Mouse (Mus musculus) gastrocnemius, postnatal 10 days (tissue): Measurements from ENCODE around the gene Rapgef4. TPM values are rescaled to one million over a fixed set of nuclear protein-coding genes. Genes with fewer than 3 reads are reported as not detected.
A peak's percentile ranks its signal among the peaks of the same experiment; 100 is the strongest.

Experiments
- DNase-seq: peaks from one replicate; pipeline ENCODE4 v3.0.0; 2021; ENCODE audit warnings: mixed read lengths
- total RNA-seq, 2 experiments: library from RNA; stranded (reverse); gene quantifications; 2 replicates each; pipeline ENCODE4 v1.2.3; 2021

Rapgef4 gene
- total RNA-seq, 2 experiments from 2014 or later, result 2.4 to 4.4 TPM

DNA sequence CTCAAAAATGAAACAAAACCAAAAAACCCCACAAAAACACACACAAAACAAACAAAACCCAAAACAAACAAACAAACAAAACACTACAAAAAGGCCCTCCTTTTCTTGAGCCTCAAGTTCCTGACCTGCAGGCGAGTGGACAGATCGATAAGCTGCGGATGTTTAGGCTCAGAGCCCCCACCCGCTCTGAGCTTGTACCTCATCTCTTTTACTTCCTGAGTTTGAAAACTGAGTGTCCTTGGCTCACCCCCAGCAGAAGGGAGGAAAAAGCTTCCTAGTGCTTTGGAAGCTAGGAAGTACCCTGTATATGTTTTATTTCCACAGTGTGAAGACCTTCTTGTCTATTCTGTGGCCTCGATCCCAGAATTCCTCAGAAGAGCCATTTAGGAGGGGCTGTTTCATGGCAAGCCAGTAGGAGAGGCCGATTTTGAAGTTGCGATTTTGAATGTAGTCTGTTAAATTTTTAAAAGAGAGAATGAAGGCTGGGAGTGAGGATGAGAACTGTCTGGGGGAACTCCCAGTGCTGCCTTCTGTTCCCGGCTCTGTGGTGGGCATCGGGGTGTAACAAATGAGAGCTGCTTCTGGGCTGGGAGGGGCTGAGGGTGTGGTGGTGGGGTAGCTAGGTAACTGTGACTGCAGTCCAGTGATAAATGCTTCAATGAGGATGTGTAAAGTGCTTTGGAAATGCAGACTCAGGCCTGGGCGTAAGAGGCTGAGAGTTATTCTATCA is 2.0 kb downstream of the Rapgef4 start:
- DNase-seq, result no peak

DNA sequence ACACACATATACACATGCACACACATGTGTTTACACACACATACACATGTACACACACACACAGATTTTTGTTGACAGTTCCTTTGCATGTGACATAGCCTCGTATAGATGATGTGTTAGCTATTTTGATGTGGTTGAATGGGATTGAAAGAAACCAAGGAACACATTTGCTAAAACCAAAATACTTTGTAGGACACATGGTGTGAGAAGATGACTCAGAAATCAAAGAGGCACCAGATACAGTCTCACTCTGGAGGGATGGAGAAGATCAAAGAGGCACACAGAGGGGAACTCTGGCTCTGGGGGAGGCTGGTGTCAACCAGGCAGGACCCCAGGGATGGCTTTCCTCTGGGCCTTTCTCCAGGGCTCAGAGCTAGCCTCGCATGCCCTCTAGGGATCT is 4.7 kb downstream of the Rapgef4 start:
- no peak for DNase-seq

DNA sequence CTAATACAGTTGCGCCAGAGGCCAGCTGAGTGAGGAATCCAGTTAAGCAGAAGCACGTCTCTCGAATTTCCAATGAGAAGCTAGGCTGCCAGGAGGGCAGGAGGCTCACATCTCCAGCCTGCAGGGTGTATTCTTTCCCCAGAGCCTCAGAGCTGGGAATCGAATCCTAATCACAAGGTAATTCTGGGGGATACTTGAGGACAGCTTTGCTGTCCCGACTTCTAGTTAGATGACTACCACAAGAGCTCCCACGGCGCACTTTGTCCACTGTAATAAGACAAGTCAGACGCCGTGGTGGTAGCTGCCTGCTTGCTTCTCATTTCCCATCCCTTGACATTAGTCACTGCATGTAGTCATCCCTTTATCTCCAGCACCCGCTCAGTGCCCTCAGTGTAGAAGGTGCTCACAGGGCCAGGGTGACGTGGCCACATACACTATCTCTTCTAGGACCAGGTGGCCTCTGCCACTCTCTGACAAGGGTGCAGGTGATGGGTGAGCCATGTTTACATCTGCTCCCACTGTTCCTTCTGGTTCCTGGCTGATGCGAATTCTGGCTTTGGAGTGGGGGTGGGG is 5.3 kb downstream of the Rapgef4 start:
- DNase-seq, result no peak

DNA sequence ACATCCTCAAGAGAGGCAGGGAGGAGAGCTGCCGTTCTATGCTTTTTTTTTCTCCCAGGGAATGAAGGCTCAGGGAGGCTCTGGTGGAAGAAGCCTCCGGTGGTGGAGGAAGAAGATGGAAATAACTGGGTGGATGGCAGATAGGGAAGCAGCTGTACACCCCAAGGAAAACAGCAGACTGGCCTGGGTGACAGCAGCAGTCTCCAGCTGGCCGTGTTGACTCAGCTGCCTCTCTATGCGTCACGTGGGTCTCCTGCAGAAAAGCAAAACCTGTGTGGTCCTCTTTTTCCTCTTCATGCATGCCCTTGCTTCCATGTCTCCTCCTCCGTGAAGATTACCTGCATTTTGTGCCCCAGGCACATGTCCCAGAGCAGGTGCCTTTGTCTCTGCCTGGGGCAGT is 7.5 kb downstream of the Rapgef4 start:
- DNase-seq, result no peak

DNA sequence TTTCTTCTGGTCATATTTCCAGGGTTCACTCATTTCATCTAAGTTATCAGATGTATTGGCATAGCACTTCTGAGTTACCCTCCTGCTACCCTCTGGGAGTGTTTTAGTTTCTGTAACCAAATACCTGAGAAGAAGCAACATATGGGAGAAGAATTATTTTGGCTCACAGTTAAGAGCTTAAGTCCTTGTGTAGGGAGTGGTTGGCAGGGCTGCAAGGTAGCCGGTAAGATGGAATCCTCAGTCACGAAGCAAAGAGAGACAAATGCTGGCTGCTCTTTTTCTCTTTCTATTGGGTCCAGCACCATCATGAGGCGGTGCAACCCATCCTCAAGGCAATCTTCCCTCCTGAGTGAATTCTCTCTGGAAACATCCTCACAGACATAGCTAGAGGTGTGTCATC is 11.1 kb downstream of the Rapgef4 start:
- no peak for DNase-seq

DNA sequence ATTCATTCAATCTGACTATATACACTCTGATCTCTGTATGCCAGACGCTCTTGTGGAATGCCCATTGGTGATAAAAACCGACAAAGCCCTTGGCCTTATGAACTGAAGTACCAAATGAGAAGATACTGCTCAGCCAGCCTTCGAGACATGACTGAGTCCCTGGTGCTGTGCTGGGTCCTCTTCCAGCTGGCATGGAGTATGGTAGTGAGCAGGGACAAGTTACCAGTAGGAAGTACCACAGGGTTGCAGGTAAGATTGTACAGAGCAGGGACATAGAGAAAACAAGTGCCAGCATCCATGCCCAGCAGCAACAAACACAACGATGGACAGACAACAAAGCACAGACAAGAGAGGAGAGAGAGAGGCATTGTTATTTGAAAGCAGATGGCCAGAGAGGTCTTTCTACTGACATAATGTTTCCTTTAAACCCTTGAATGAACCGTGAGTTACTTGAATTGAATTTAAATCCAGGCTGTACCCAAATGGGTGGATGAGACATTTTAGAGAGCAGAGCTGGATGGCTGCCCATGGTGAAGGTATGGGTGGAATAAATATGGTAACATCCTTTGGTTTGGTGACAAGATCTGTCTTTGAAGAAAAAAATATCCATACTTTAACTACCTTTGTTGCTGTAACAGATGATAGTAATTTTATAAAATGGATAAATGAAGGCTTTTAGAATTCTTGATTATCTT is 12.8 kb downstream of the Rapgef4 start:
- DNase-seq, result no peak

DNA sequence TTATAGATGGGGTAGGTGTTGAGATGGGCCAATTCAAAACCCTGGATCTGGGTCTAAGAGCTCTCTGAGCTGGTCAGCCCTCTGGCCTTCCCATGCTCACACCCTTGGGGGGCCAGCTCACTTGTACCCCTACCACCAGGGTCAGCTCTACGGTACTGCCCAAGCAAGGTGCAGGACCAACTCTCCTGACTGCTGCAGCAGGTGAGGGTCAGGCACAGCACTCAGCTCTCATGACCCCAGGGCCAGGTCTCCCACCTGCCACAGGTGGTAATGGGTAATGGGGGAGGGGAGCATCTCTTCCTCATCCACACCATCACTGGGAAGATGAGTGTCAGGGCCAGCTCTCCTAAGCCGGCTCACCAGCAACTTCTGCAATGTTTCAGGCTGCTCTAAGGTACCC is 17.5 kb downstream of the Rapgef4 start:
- no peak for DNase-seq

DNA sequence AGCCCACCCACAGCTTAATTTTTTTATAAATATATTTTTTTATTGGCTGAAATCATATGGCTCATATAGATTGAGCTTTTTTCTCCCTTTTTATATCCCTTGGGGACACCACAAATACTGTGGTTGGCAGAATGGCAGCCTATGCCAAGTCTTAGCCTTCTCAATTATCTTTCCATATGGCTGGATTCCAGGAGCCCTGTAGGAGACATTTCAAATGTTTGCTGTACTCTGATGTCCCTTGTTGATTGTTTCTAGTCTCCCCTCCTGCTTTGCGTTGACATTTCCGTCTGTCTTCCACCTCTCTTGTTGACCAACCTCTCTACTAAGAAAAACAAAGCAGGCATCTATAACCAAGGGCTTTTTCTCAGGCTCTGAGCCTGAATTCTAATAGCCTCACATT is 19.1 kb downstream of the Rapgef4 start:
- no peak for DNase-seq

DNA sequence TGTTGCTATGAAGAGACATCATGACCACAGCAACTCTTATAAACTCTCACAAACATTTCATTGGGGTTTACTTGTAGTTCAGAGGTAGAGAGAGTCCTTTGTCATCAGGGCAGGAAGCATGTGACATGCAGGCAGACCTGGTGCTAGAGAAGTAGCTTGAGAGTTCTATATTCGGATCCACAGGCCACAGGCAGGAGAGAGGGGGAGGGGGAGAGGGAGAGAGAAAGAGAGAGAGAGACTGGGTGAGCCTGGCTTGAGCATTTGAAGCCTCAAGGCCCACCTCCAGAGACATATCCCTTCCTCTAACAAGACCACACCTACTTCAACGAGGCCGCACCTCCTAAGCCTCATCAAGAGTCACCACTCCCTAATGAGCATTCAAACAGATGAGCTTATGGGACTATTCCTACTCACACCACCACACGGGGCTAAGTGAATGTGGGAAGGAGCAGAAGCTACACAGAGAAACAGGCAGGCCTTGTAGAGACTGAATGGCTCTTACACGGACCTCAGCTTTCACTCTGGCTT is 21.9 kb downstream of the Rapgef4 start:
- DNase-seq, result no peak

DNA sequence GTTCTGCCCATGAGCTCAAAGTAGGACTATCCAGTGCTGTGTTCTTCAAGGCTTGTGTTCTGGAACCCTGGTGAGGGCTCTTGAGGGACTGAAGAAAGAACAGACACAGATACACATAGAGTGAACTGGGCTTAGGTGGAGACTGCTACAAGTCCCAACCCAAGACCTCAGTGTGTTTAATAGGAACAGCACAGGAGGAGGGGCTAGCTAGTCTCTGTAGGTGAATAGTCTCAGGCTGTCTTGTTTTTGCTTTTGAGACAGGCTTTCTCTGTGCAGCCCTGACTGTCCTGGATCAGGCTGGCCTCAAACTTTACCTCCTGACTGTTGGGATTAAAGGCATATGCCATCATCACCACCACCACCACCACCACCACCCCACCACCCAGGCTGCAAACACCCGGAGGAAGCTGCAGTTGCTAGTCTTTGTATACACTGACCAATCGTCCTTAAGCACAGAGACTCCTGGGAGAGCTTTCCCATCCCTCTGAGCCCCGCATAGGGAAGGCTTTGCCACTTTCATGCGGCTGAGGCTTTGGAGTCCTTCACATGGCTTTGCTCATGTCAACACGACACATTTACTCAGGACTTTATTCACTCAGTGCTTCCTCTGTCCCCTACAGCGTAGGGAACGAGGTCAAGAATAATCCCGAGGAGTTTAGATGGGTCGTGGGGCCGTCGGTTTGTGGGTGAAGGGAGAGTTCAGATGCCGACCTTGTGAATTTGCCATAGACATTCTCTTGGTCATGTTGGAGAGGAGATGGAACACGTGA is 22.9 kb downstream of the Rapgef4 start:
- DNase-seq, result no peak

DNA sequence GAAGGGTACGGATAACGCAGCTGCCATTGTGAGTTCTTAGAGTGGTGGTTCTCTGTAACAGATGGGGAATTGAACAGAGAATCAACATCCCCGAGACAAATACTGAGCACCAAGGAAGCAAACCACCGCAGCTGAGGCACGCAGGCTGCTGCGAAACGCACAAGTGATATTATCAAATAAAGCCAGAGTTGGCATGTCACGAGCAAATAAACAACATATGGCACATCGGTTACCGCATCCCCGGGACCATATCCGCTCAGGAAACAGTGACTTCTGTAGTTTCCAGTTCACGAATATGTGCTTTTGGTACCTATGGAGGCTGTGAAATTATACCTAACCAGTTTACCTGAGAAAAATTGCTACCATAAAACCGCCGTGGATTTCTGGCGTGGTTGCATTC is 24.0 kb downstream of the Rapgef4 start:
- DNase-seq, result no peak

DNA sequence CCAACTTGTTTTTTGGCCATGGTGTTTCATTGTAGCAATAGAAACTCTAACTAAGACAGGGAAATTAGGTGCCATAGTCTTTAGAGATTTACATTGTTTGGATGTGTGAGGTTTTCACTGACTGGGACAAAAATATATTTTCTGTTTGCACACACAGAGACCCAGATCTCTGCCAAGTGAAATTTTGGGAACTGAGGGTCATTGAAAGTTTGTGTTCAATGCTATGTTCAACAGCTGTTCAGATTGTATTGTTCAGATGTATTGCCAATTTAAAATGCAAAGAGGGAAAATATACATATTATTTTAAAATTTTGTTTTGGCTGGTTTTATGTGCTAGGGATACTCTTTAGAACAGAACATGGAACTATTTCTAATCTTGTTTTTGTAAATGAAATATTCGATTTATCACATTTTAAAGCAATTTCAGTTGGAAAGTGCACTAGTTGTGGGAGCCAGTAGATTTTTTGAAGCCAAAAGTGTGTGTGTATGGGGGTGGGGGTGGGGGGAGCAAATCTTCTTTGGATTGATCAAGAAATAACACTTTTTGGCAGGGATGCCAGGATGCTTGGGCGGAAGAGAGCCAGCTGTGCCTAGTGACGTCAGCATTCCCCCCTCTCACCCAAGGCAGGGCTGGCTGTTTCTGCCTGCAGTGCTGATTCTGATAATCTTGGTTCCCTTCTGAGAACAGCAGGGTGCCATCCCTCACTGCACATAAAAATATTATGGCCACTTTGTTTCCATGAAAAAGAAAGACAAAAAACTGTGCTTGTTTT is 28.6 kb downstream of the Rapgef4 start:
- DNase-seq, result peak; percentile 16

DNA sequence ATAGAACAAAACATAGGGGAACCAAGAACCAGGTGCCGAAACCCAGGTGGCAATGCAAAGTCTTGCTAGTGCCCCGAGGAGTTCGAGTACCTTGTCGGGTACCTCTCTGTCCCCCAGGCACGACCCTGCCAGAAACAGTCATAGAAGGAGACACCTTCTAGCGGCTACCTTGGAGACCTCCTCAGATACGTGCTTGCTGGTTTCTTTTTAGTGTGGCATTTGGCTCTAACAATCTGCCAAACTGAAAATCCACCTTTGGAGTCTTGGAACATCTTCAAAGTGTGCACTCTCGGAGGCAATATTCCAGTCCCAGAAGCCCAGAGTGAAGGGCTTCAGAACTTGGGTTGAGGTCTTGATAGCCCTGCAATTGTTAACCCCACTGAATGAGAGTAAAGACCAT is 34.3 kb downstream of the Rapgef4 start:
- DNase-seq, result no peak

DNA sequence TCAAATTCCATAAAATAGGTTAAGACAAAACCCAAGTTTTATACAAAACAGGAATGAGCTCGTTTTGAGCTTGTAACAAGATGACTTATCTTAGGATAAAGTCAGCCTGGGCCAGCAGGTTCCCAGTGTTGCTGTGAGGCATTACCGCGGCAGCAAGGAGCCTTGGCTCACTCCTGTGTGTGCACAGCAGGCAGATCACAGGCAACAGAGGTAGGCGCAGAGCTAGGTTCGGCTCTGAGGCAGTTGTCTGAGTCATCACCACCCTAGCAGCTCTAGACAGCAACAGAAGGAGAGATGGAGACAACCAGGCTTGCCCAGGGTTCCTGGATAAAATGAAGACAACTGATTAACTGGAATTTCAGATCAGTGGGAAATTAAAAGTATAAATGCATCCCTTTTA is 35.0 kb downstream of the Rapgef4 start:
- no peak for DNase-seq

DNA sequence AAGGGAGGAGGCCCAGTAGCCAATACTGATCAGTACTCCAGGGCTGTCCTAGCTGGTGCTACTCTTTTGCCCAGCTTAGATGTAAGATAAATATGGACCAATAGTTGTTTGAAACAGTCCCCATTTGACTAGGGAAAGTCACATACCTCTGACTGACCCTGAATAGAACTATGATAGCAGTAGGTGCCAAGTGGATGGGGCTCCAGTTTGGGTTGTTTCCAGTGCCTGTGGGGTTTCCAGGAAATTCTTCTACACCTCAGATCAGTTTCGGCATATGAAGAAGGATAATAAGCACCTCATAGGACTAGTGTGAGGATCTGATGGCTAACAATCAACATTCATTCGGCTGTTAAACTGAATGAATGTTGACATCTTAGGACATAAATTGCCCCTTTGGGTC is 36.1 kb downstream of the Rapgef4 start:
- no peak for DNase-seq

DNA sequence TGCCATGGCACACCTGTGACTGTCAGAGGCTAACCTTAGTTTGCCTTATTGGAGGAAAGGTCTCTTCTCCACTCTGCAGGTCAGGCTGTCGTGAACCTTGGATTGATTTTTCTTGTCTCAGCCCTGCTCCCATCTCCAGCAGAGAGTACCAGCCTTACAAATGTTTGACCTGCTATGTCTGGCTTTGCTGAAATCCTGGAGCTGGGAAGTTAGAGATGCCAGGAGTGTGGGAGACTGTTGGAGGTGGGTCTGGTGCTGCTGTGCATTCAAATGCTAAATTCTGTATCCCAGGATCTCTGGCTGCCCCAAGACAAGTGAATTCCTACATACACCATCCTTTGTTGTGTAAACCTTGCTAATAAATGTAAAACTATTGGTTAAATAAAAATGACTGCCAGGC is 37.7 kb downstream of the Rapgef4 start:
- DNase-seq, result no peak

DNA sequence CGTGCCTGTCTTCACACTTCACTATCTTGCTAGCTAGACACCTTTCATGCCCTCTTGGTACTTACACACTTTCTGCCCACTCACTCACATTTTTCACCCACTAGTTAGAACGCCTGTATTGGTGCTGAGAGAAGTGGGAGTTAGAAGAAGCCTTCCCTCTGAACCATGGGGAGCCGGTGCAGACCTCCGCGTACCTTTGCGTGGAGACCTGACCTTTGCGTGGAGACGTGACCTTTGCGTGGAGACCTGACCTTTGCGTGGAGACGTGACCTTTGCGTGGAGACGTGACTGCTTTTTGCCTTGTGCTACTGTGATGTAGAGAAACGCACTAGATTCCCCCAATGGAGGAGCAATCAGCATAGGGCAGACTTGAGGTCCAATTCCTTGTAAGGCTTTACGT is 39.7 kb downstream of the Rapgef4 start:
- DNase-seq, result no peak

DNA sequence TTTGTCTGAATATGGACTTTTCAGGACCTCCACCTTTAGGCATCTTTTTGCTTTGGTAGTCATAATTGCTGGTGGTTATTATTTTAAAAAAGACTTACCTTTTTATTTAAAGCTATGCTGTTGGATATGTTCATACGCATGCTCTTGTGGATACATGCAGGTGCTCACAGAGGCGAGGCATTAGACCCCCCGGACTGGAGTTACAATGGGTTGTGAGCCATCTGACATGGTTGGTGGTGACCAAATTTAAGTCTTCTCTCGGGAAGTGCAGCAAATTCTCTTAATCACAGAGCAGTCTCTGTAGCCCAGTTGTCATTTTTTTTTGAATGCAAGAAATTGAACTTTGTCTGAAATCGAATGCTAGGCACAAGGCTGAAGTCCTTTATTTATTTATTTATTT is 40.4 kb downstream of the Rapgef4 start:
- no peak for DNase-seq

DNA sequence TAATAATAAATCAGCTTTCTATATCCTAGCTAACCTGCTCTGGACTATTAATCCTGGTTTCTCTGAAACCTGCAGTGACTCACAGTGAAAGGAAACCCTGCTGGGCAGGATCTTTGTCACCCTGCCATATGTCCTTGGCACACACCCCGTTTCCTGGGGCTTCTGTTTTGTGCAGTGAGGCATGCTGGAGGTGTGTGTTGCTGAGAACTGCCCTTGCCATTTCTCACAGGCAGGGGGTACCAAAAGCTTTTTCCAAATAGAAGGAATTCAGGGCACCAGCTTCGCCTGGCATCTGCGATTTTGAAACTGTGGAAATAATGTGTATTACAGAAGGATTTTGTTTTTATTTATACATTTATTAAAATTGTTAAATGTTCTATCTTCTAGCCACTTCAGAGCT is 40.8 kb downstream of the Rapgef4 start:
- peak; percentile 42 for DNase-seq

DNA sequence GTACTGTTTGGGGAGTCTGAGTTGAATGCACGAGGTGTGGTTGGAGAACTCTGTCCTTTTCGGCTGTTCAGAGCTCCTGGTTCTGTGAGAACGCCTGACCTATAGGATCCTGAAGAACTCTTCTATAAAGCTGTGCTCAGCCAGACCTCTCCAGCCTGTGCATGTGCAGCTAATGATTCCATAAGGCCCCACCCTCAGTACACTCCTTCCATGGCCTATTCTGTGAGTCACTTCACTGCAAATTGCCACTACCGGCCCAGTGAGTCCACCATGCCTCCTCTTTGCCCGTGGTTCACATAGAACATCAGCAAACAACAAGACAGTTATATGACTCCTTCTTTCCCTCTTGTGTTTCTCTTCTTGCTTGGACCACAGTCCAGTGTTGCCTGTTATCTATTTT is 42.8 kb downstream of the Rapgef4 start:
- no peak for DNase-seq

DNA sequence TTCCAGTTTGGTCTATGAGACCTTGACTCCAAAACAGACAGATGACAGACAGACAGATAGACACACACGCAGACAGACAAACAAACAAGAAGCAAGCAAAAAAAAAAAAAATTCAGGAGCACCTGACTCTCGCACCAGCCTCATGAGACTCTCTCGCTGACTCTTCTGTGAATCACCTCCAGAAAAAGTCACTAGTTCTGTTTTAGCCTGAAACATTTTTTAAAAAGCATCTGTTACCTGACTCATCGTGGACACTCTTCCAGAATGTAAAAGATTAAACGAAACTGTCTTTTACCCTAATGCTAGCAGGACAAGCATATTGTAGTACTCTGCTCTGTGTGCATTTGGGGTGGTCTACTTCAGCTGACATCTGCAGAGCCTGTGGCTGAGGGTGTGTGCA is 44.6 kb downstream of the Rapgef4 start:
- DNase-seq, result no peak

DNA sequence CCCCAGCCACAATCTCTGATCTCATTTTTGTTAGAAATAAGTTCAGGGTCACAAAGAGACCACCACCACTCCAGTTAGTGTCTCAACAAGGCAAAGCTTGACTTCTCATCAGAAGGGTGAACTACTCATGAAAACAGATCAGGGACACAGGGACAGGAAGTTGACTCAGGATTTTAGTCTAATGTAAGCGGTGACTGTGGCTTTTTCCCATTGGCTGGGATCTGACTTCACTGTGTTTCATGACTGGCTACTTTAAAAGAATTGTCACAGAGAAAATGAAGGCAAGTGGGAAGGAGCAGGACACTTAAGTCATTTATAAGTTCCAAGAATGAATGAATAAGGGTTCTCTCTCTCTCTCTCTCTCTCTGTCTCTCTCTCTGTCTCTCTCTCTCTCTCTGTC is 45.5 kb downstream of the Rapgef4 start:
- no peak for DNase-seq
